Mouse (Mus musculus): ENCODE results near the gene Idh3b. TPM values are rescaled to one million over a fixed set of nuclear protein-coding genes. Genes with fewer than 3 reads are reported as not detected.
A peak's percentile ranks its signal among the peaks of the same experiment; 100 is the strongest.

Gene Idh3b
- polyA plus RNA-seq, 1 experiment from 2014 or later = 327 TPM

- Histone ChIP-seq H3K27me3 (ENCODE audit: control insufficient read depth, insufficient read depth, low read length) (no peaks in the 10 kb centered on the region), H3K4me3 (ENCODE audit: control insufficient read depth in 1 of 2, insufficient read depth in 1 of 2, low read depth in 1 of 2, low read length in 2 of 2) (no peak overlapping the region), H3K4me2 (ENCODE audit: low read length) (no peak overlapping the region), H3K4me1 (ENCODE audit: control insufficient read depth in 2 of 2, insufficient read depth in 2 of 2, low read length in 2 of 2) (peaks cover 7 to 13% of the 10 kb centered on the region in 2 experiments; a peak in 3 of 4 replicates), H3K9me3 (ENCODE audit: control insufficient read depth, low read length) (no peaks in the 10 kb centered on the region), H3K27ac (replicated peaks in 1 of 2; ENCODE audit: control insufficient read depth in 1 of 2, insufficient read depth in 1 of 2, low read depth in 2 of 2, low read length in 2 of 2) (no peak overlapping the region), H3K9ac (ENCODE audit: low read length) (no peak overlapping the region), H3K36me3 (ENCODE audit: control insufficient read depth, insufficient read depth, low read length) (peaks cover 77% of the 10 kb centered on the region)
- WGBS = 57% methylated on average over 7 of the region's 7 CpGs
- no peak for ATAC-seq (ENCODE audit: insufficient number of reproducible peaks, insufficient read depth, low FRiP score, low read depth)
Measured at GRCm38 (mm10) chr2:130280224-130280623, 4.1 kb downstream of the Idh3b start.

DNA sequence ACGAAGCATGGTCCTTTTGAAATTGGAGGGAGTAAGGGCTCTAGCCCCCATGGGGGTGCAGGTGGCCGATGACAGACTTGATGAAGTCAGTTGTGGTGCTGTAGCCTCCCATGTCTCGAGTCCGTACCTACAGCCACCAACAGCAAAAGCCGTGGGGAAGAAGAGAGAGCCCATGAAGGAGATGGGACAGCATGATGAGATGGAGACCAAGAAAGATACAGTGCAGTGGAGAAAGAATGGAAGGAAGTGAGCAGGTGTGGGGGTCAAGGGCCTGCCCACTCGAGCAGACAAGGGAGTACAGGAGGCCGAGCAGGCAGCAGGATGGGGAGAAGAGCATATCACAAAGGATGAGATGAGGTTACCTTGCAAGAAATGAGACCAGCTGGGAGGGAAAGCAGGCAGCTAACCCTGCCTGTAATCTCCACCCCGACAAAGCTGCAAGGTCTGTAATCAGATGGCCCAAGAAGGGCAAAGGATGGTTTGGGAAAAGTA is 4.7 kb downstream of the Idh3b start:
- Histone ChIP-seq H3K4me2 (ENCODE audit: low read length) (no peak overlapping the region), H3K9ac (ENCODE audit: low read length) (no peak overlapping the region), H3K27me3 (ENCODE audit: control insufficient read depth, insufficient read depth, low read length) (no peaks in the 10 kb centered on the region), H3K9me3 (ENCODE audit: control insufficient read depth, low read length) (no peaks in the 10 kb centered on the region), H3K27ac (replicated peaks in 1 of 2; ENCODE audit: control insufficient read depth in 1 of 2, insufficient read depth in 1 of 2, low read depth in 2 of 2, low read length in 2 of 2) (no peak overlapping the region), H3K36me3 (ENCODE audit: control insufficient read depth, insufficient read depth, low read length) (peaks cover 77% of the 10 kb centered on the region), H3K4me3 (ENCODE audit: control insufficient read depth in 1 of 2, insufficient read depth in 1 of 2, low read depth in 1 of 2, low read length in 2 of 2) (no peak overlapping the region), H3K4me1 (ENCODE audit: control insufficient read depth in 2 of 2, insufficient read depth in 2 of 2, low read length in 2 of 2) (peaks cover 8 to 9% of the 10 kb centered on the region in 2 experiments; a peak in 3 of 4 replicates)
- no peak for ATAC-seq (ENCODE audit: insufficient number of reproducible peaks, insufficient read depth, low FRiP score, low read depth)
- WGBS = 32% methylated on average over 8 of the region's 8 CpGs

- Histone ChIP-seq H3K36me3 (ENCODE audit: control insufficient read depth, insufficient read depth, low read length) (peaks cover 53% of the 10 kb centered on the region), H3K9ac (ENCODE audit: low read length) (no peak overlapping the region), H3K4me1 (ENCODE audit: control insufficient read depth in 2 of 2, insufficient read depth in 2 of 2, low read length in 2 of 2) (peaks cover 6 to 7% of the 10 kb centered on the region in 2 experiments; a peak in 2 of 4 replicates), H3K9me3 (ENCODE audit: control insufficient read depth, low read length) (no peaks in the 10 kb centered on the region), H3K27me3 (ENCODE audit: control insufficient read depth, insufficient read depth, low read length) (no peaks in the 10 kb centered on the region), H3K27ac (replicated peaks in 1 of 2; ENCODE audit: control insufficient read depth in 1 of 2, insufficient read depth in 1 of 2, low read depth in 2 of 2, low read length in 2 of 2) (no peak overlapping the region), H3K4me3 (ENCODE audit: control insufficient read depth in 1 of 2, insufficient read depth in 1 of 2, low read depth in 1 of 2, low read length in 2 of 2) (peak overlapping the region; percentile 9 to 86; a peak in 1 of 4 replicates), H3K4me2 (ENCODE audit: low read length) (peak overlapping the region; percentile 68)
- ATAC-seq (ENCODE audit: insufficient number of reproducible peaks, insufficient read depth, low FRiP score, low read depth) = no peak
- WGBS = 57% methylated on average over 6 of the region's 6 CpGs
Measured at GRCm38 (mm10) chr2:130275649-130276048, 8.7 kb downstream of the Idh3b start.

GRCm38 (mm10) chr2:130274862-130275261 is 9.5 kb downstream of the Idh3b start:
- ATAC-seq (ENCODE audit: insufficient number of reproducible peaks, insufficient read depth, low FRiP score, low read depth) = no peak
- Histone ChIP-seq H3K4me1 (ENCODE audit: control insufficient read depth in 2 of 2, insufficient read depth in 2 of 2, low read length in 2 of 2) (peaks cover 6 to 7% of the 10 kb centered on the region in 2 experiments; a peak in 2 of 4 replicates), H3K9me3 (ENCODE audit: control insufficient read depth, low read length) (no peaks in the 10 kb centered on the region), H3K4me2 (ENCODE audit: low read length) (peak overlapping the region; percentile 68), H3K4me3 (ENCODE audit: control insufficient read depth in 1 of 2, insufficient read depth in 1 of 2, low read depth in 1 of 2, low read length in 2 of 2) (peak overlapping the region; percentile 70 to 86), H3K27me3 (ENCODE audit: control insufficient read depth, insufficient read depth, low read length) (no peaks in the 10 kb centered on the region), H3K27ac (replicated peaks in 1 of 2; ENCODE audit: control insufficient read depth in 1 of 2, insufficient read depth in 1 of 2, low read depth in 2 of 2, low read length in 2 of 2) (peak overlapping the region in 1 of 2 experiments; percentile 89; a peak in 1 of 4 replicates), H3K9ac (ENCODE audit: low read length) (peak overlapping the region; percentile 94), H3K36me3 (ENCODE audit: control insufficient read depth, insufficient read depth, low read length) (peaks cover 45% of the 10 kb centered on the region)
- WGBS = under 1% methylated on average over 10 of the region's 10 CpGs

GRCm38 (mm10) chr2:130274149-130274861 is 10.0 kb downstream of the Idh3b start, which contains the start of gene Nop56:
Nop56 (plus strand) TSS chr2:130274430.
- peak; percentile 97 for ATAC-seq (ENCODE audit: insufficient number of reproducible peaks, insufficient read depth, low FRiP score, low read depth)
- Histone ChIP-seq H3K27me3 (ENCODE audit: control insufficient read depth, insufficient read depth, low read length) (no peaks in the 10 kb centered on the region), H3K36me3 (ENCODE audit: control insufficient read depth, insufficient read depth, low read length) (peaks cover 39% of the 10 kb centered on the region), H3K4me1 (ENCODE audit: control insufficient read depth in 2 of 2, insufficient read depth in 2 of 2, low read length in 2 of 2) (peaks cover 6 to 7% of the 10 kb centered on the region in 2 experiments; a peak in 2 of 4 replicates), H3K9ac (ENCODE audit: low read length) (peak within 1 kb of the TSS; percentile 94), H3K4me3 (ENCODE audit: control insufficient read depth in 1 of 2, insufficient read depth in 1 of 2, low read depth in 1 of 2, low read length in 2 of 2) (peak within 1 kb of the TSS; percentile 70 to 86), H3K9me3 (ENCODE audit: control insufficient read depth, low read length) (no peaks in the 10 kb centered on the region), H3K27ac (replicated peaks in 1 of 2; ENCODE audit: control insufficient read depth in 1 of 2, insufficient read depth in 1 of 2, low read depth in 2 of 2, low read length in 2 of 2) (peak within 1 kb of the TSS; percentile 85 to 89), H3K4me2 (ENCODE audit: low read length) (peak within 1 kb of the TSS; percentile 68)
- under 1% methylated on average over 68 of the region's 68 CpGs for WGBS

- H3K27ac ChIP-seq (replicated peaks in 1 of 2; ENCODE audit: control insufficient read depth in 1 of 2, insufficient read depth in 1 of 2, low read depth in 2 of 2, low read length in 2 of 2) = peak overlapping the region; percentile 47 to 71
- H3K9ac ChIP-seq (ENCODE audit: low read length) = peak overlapping the region; percentile 94
- peaks cover 35% of the 10 kb centered on the region for H3K36me3 ChIP-seq (ENCODE audit: control insufficient read depth, insufficient read depth, low read length)
- H3K9me3 ChIP-seq (ENCODE audit: control insufficient read depth, low read length) = no peaks in the 10 kb centered on the region
- H3K4me1 ChIP-seq (ENCODE audit: control insufficient read depth in 2 of 2, insufficient read depth in 2 of 2, low read length in 2 of 2) = peaks cover 6 to 7% of the 10 kb centered on the region in 2 experiments; a peak in 2 of 4 replicates
- H3K27me3 ChIP-seq (ENCODE audit: control insufficient read depth, insufficient read depth, low read length) = no peaks in the 10 kb centered on the region
- ATAC-seq (ENCODE audit: insufficient number of reproducible peaks, insufficient read depth, low FRiP score, low read depth) = no peak
- peak overlapping the region; percentile 52 to 86 for H3K4me3 ChIP-seq (ENCODE audit: control insufficient read depth in 1 of 2, insufficient read depth in 1 of 2, low read depth in 1 of 2, low read length in 2 of 2)
- H3K4me2 ChIP-seq (ENCODE audit: low read length) = peak overlapping the region; percentile 68
- WGBS = 3% methylated on average over 14 of the region's 14 CpGs
Measured at GRCm38 (mm10) chr2:130273732-130274131, 10.6 kb downstream of the Idh3b start.

- Histone ChIP-seq H3K4me2 (ENCODE audit: low read length) (no peak overlapping the region), H3K27ac (replicated peaks in 1 of 2; ENCODE audit: control insufficient read depth in 1 of 2, insufficient read depth in 1 of 2, low read depth in 2 of 2, low read length in 2 of 2) (no peak overlapping the region), H3K4me3 (ENCODE audit: control insufficient read depth in 1 of 2, insufficient read depth in 1 of 2, low read depth in 1 of 2, low read length in 2 of 2) (no peak overlapping the region), H3K9ac (ENCODE audit: low read length) (no peak overlapping the region), H3K27me3 (ENCODE audit: control insufficient read depth, insufficient read depth, low read length) (no peaks in the 10 kb centered on the region), H3K36me3 (ENCODE audit: control insufficient read depth, insufficient read depth, low read length) (no peaks in the 10 kb centered on the region), H3K4me1 (ENCODE audit: control insufficient read depth in 2 of 2, insufficient read depth in 2 of 2, low read length in 2 of 2) (no peaks in the 10 kb centered on the region), H3K9me3 (ENCODE audit: control insufficient read depth, low read length) (no peaks in the 10 kb centered on the region)
- 55% methylated on average over 7 of the region's 7 CpGs for WGBS
- ATAC-seq (ENCODE audit: insufficient number of reproducible peaks, insufficient read depth, low FRiP score, low read depth) = no peak
Measured at GRCm38 (mm10) chr2:130268074-130268473, 16.3 kb downstream of the Idh3b start.
